Mouse (Mus musculus): ENCODE measurements around the gene Hus1b. TPM values are rescaled to one million over a fixed set of nuclear protein-coding genes. Genes with fewer than 3 reads are reported as not detected.

Gene Hus1b
- total RNA-seq, 2 experiments from 2014 or later = 0.91 to 0.93 TPM

DNA sequence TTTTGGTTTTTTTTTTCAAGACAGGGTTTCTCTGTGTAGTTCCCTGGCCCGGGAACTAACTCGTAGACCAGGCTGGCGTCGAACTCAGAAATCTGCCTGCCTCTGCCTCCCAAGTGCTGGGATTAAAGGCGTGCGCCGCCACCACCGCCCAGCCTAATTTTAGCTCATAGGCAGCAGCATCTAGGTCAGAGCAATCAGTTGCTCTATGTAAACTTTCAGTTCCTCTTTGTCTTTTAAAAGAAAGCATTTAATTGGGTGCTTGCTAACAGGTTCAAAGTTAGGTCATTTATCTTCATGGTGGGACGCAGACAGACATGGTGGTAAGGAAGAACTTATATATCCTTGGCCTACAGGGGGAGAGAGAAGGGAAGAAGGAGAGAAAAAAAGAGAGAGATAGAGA, 1.6 kb upstream of the Hus1b start:
- no peak for DNase-seq (ENCODE audit: low spot score in 2 of 2)

DNA sequence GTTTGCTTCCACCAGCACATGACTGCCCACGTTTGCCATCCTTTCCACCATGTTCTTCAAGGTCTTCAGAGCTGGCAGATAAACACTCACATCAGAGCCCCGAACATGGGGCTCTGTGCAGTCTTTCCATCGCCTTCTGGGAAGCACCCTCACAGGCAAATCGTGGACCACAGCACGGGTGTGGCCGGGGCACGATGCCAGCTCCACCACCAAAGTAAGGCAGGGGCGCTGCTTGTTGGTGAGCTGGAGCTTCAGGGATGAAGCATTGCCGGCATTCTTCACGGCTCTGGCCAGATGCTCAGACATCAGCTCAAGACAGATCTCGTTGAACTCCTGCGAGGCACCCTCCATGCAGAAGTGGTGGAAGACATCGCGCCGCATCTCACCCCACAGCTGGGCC, 430 bp downstream of the Hus1b start:
- DNase-seq (ENCODE audit: low spot score in 2 of 2) = no peak

- no peak for DNase-seq (ENCODE audit: low spot score in 2 of 2)
Observed at GRCm38 (mm10) chr13:30945788-30946187, 1.8 kb downstream of the Hus1b start.

DNA sequence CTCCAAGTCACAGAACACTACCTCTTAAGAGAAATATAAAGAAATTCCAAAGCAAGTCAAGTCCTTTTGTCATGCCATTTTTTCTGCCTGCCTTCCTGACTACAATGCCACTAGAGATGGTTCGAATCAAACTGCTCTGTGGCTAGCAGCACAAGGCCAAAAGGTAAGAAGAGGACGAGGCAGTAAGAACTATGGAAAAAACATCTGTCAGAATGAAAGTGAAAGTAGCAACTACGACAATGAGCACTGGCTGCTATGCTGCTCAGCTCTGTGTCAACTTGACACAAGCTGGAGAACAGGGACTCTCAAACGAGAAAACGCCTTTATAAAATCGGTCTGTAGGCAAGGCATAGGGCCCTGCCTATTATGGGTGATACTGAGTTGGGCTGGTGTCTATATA, 14.6 kb downstream of the Hus1b start:
- no peak for DNase-seq (ENCODE audit: low spot score in 2 of 2)

DNA sequence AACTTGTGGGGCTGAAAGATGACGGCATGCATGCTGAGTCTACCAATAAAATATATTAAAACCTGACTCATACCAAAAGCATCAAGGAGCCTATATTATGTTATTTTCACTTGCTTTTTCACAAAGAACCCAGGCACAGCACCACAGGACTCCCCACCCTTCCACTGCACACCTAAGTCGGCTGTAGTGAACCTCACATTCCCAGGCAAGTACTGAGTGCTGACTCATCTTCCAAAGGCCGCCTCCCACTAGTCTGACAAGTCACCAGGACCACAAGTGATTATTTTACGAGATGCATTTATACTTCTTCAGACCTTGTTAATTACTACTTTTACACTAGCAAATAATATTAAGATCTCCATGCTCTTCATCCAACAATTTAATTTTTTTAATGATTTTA, 15.9 kb downstream of the Hus1b start:
- no peak for DNase-seq (ENCODE audit: low spot score in 2 of 2)

GRCm38 (mm10) chr13:30929119-30929518, 18.4 kb downstream of the Hus1b start:
- no peak for DNase-seq (ENCODE audit: low spot score in 2 of 2)

DNA sequence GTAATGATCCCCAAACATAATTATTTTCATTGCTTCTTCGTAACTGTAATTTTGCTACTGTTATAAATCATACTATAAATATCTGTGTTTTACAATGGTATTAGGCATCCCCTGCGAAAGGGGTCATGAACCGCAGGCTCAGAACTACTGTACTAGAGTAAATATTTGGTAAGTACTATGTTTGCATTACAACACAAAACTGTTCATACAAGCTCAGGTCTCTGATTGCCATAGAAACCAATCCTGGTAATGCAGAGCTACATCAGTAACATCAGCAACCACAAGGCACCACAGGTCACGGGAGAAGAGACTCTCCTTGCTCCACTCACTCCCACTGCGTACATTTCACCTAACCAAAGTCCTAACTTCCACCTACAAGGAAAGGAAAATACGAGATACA, 23.3 kb downstream of the Hus1b start:
- DNase-seq (ENCODE audit: low spot score in 2 of 2) = no peak

DNA sequence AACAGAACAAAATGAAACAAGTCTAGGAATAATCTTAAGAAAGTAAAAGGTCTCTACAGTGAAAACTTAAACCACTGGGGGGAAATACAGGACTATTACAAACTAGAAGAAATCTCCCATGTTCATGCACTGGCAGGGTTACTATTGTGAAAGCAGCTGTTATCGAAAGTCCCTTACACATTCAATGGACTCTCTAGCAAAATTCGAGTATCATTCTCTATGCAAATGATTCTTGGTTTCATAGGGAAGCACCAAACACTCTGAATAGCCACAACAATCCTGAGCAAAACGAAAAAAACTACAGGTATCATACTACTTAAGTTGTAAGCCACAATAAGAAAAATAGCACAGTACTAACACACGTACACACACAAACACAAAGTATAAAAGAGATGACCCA, 25.6 kb downstream of the Hus1b start:
- DNase-seq (ENCODE audit: low spot score in 2 of 2) = no peak

DNA sequence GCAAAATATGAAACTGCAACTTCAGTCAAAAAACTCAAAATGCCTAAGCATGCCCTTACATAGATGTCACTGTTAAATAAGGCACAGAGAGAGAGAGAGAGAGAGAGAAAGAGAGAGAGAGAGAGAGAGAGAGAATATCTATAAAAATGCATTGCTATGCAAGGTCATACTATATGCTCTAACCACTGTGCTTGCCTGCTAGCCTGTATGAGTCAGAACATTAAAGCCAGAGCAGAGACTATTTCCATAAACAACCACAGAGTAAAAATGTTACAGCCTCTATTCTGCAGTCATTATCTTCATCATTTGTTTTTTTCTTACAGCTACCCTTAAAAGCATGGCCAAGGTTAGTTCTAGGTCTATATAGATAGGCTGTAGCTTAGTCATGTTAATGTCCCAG, 33.8 kb downstream of the Hus1b start:
- DNase-seq (ENCODE audit: low spot score in 2 of 2) = no peak

- DNase-seq (ENCODE audit: low spot score in 2 of 2) = no peak
Observed at GRCm38 (mm10) chr13:30913028-30913427, 34.5 kb downstream of the Hus1b start.

- DNase-seq (ENCODE audit: low spot score in 2 of 2) = no peak
Observed at GRCm38 (mm10) chr13:30911931-30912625, 35.5 kb downstream of the Hus1b start.

- no peak for DNase-seq (ENCODE audit: low spot score in 2 of 2)
Observed at GRCm38 (mm10) chr13:30910889-30911288, 36.7 kb downstream of the Hus1b start.

GRCm38 (mm10) chr13:30902286-30902685, 45.3 kb downstream of the Hus1b start:
- DNase-seq (ENCODE audit: low spot score in 2 of 2) = no peak

- DNase-seq (ENCODE audit: low spot score in 2 of 2) = no peak
Observed at GRCm38 (mm10) chr13:30901387-30902041, 46.0 kb downstream of the Hus1b start.

Other genes with a start within 250 kb of the Hus1b start
- gene Irf4, start 198.5 kb downstream of the Hus1b start, total RNA-seq (2021) = 1 to 10 TPM; 1.2 to 2.0 TPM
- gene Exoc2, start 26.3 kb upstream of the Hus1b start, total RNA-seq (2021) = 10 to 100 TPM; 20.5 to 20.9 TPM
- not detected for gene Gm5447, start 26.4 kb upstream of the Hus1b start, total RNA-seq (2021)

Measured in gastrocnemius, postnatal 4 days (tissue).